Comparison of ENCODE assay signal across 9 mouse cellular contexts in genomic region chr4:141952114-141952513, GRCm38 (mm10).
DNase-seq lines count a peak whose midpoint lies in the region; ATAC-seq and TF ChIP-seq lines count a peak whose summit lies in the region.
"Had no signal": no experiment of that assay in that cellular context is flagged by ENCODE, and none has a peak within 500 bp of the region (broad histone marks: within the 10 kb centered on the region; RNA-seq: fewer than 3 reads in every experiment).

No protein-coding gene starts in this region.

- H3K36me3 ChIP-seq in forebrain, embryonic 11.5 days (ENCODE audit: control insufficient read depth, insufficient read depth, low read length): no peaks in the 10 kb centered on the region
- H3K36me3 ChIP-seq: neural tube, embryonic 12.5 days had no signal

- no peaks in the 10 kb centered on the region for H3K27me3 ChIP-seq in forebrain, embryonic 11.5 days (ENCODE audit: control insufficient read depth, insufficient read depth, low read length)
- H3K27me3 ChIP-seq: neural tube, embryonic 12.5 days had no signal

- no peak overlapping the region for H3K9ac ChIP-seq in forebrain, embryonic 11.5 days (ENCODE audit: low read length)
- H3K9ac ChIP-seq: neural tube, embryonic 12.5 days had no signal

- no peak for TF ChIP-seq CTCF in gastrocnemius, adult 2 months (IDR thresholded peaks at IDR 0.05)

- peak; percentile 34 for DNase-seq in gastrocnemius, adult 2 months
- no peak for DNase-seq in gastrocnemius, postnatal 36 days
- peak; percentile 86 for DNase-seq in A20 (ENCODE audit: low read depth, low spot score)
- peak; percentile 61 to 78 for DNase-seq in frontal cortex, adult 2 months (ENCODE audit: extremely low spot score in 1 of 2, low spot score in 1 of 2)
- peak; percentile 67 to 76 for DNase-seq in left cerebral cortex, postnatal 14 days (ENCODE audit: low spot score in 2 of 2)
- DNase-seq in forebrain, embryonic 11.5 days (ENCODE audit: low spot score): no peak
- DNase-seq in c-Kit-positive CD71-positive TER-119-positive erythroid progenitor cells, embryonic 14.5 days (ENCODE audit: low spot score): no peak

- H3K9me3 ChIP-seq in forebrain, embryonic 11.5 days (ENCODE audit: control insufficient read depth, low read length): no peaks in the 10 kb centered on the region
- H3K9me3 ChIP-seq: neural tube, embryonic 12.5 days had no signal

- no peak overlapping the region for H3K4me3 ChIP-seq in gastrocnemius, adult 2 months
- no peak overlapping the region for H3K4me3 ChIP-seq in forebrain, embryonic 11.5 days (ENCODE audit: low read depth, low read length)
- H3K4me3 ChIP-seq: neural tube, embryonic 12.5 days had no signal

- no peak overlapping the region for H3K27ac ChIP-seq in gastrocnemius, adult 2 months
- H3K27ac ChIP-seq in forebrain, embryonic 11.5 days (ENCODE audit: low read depth, low read length): no peak overlapping the region
- H3K27ac ChIP-seq: neural tube, embryonic 12.5 days had no signal

- H3K4me2 ChIP-seq in forebrain, embryonic 11.5 days (ENCODE audit: low read depth, low read length, severe bottlenecking): no peak overlapping the region
- H3K4me2 ChIP-seq: neural tube, embryonic 12.5 days had no signal

- H3K4me1 ChIP-seq in forebrain, embryonic 11.5 days (replicated peaks; ENCODE audit: control insufficient read depth, insufficient read depth, low read length): no peaks in the 10 kb centered on the region
- H3K4me1 ChIP-seq: neural tube, embryonic 12.5 days had no signal

- ATAC-seq in neutrophil, adult 5-6 weeks (ENCODE audit: extremely low read depth, insufficient number of reproducible peaks, low FRiP score, poor library complexity, severe bottlenecking): 0 out of 2 replicates have a peak, but pooled peaks have one; percentile 14
- ATAC-seq in forebrain, embryonic 11.5 days (replicated peaks; ENCODE audit: low FRiP score): no peak

- 74% methylated on average over 17 of the region's 17 CpGs for whole genome bisulfite sequencing in forebrain, embryonic 11.5 days

- intact Hi-C loops in gastrocnemius, adult 2 months (cut with DNase I): loop anchor here (10.0 kb wide), 1 partner anchor 337 kb away; the partner anchor contains the start of gene Tmem82
- intact Hi-C loops in gastrocnemius, postnatal 36 days (cut with DNase I): no loop called here
- intact Hi-C loops in left cerebral cortex, postnatal 14 days (cut with DNase I): no loop called here

Comparison
In these comparisons a context has a peak if more than half of its experiments do, and no peak if none do; other contexts are left out.
1. DNase-seq: peak in gastrocnemius, adult 2 months (single experiment), A20 (single experiment), frontal cortex, adult 2 months (2 of 2) and left cerebral cortex, postnatal 14 days (2 of 2); none in gastrocnemius, postnatal 36 days (0 of 2), forebrain, embryonic 11.5 days (single experiment) and c-Kit-positive CD71-positive TER-119-positive erythroid progenitor cells, embryonic 14.5 days (single experiment).